Mouse (Mus musculus) erythroblast, embryonic 14.5 days (primary cell): ENCODE data around the gene Olfr97.

ENCODE experiments used
- GATA1 ChIP-seq: IDR thresholded peaks from 2 replicates; pipeline ENCODE4 v1.6.1; 2012; ENCODE audit warnings: low read length, inconsistent platforms, mixed read lengths
- TAL1 ChIP-seq: IDR thresholded peaks from 3 replicates; pipeline ENCODE4 v1.6.1; 2012; ENCODE audit warnings: low read length, inconsistent platforms, mixed read lengths

- TF ChIP-seq TAL1 (no peak), GATA1 (no peak)
Observed at GRCm38 (mm10) chr17:37270702-37271092, 33.6 kb upstream of the Olfr97 start.
